Comparison of ENCODE assay signal across 9 mouse cellular contexts in genomic region chr16:22820731-22821130, GRCm38 (mm10). TPM values are rescaled to one million over a fixed set of nuclear protein-coding genes. Genes with fewer than 3 reads are reported as not detected.
A peak's percentile ranks its signal among the peaks of the same experiment; 100 is the strongest.
DNase-seq lines count a peak whose midpoint lies in the region; ATAC-seq lines count a peak whose summit lies in the region.
"Had no signal": no experiment of that assay in that cellular context is flagged by ENCODE, and none has a peak within 500 bp of the region (broad histone marks: within the 10 kb centered on the region; RNA-seq: fewer than 3 reads in every experiment).

No protein-coding gene starts in this region.

- no peak overlapping the region for H3K9ac ChIP-seq in embryonic facial prominence, embryonic 14.5 days (ENCODE audit: low read depth, low read length)
- H3K9ac ChIP-seq in neural tube, embryonic 15.5 days (replicated peaks), result no peak overlapping the region
- H3K9ac ChIP-seq: neural tube, embryonic 13.5 days had no signal

- ATAC-seq in embryonic facial prominence, embryonic 14.5 days (ENCODE audit: low read depth), result peak; percentile 67; the same call in 1 of the 2 replicates
- ATAC-seq in neural tube, embryonic 15.5 days (ENCODE audit: low FRiP score), result 0 out of 2 replicates have a peak, but pooled peaks have one; percentile 47
- no peak for ATAC-seq in erythroid progenitor cell, adult 5-6 weeks (replicated peaks; ENCODE audit: low FRiP score, poor library complexity, severe bottlenecking)

- no peak overlapping the region for H3K4me3 ChIP-seq in embryonic facial prominence, embryonic 14.5 days (ENCODE audit: low read depth, low read length)
- H3K4me3 ChIP-seq in neural tube, embryonic 15.5 days (replicated peaks), result no peak overlapping the region
- H3K4me3 ChIP-seq: neural tube, embryonic 13.5 days had no signal

- DNase-seq in kidney, postnatal 4 days, result peak; percentile 15 to 36
- no peak for DNase-seq in kidney, adult 8-10 months
- peak; percentile 52 for DNase-seq in NIH3T3 (ENCODE audit: low read depth)
- peak; percentile 70 for DNase-seq in embryonic facial prominence, embryonic 14.5 days (ENCODE audit: low spot score)
- DNase-seq in gastrocnemius, postnatal 25 days, result no peak
- DNase-seq: kidney, postnatal 25 days had no signal

- H3K27me3 ChIP-seq in embryonic facial prominence, embryonic 14.5 days (replicated peaks; ENCODE audit: control insufficient read depth, insufficient read depth, low read length), result no peaks in the 10 kb centered on the region
- H3K27me3 ChIP-seq in neural tube, embryonic 15.5 days (replicated peaks), result no peaks in the 10 kb centered on the region
- H3K27me3 ChIP-seq: neural tube, embryonic 13.5 days had no signal

- no peak overlapping the region for H3K27ac ChIP-seq in embryonic facial prominence, embryonic 14.5 days (replicated peaks; ENCODE audit: low read depth, low read length)
- no peak overlapping the region for H3K27ac ChIP-seq in neural tube, embryonic 15.5 days (replicated peaks)
- H3K27ac ChIP-seq: neural tube, embryonic 13.5 days had no signal

- peaks cover 24% of the 10 kb centered on the region for H3K36me3 ChIP-seq in embryonic facial prominence, embryonic 14.5 days (ENCODE audit: control insufficient read depth, insufficient read depth, low read length)
- peaks cover 19% of the 10 kb centered on the region for H3K36me3 ChIP-seq in neural tube, embryonic 15.5 days

- no peak overlapping the region for H3K4me2 ChIP-seq in embryonic facial prominence, embryonic 14.5 days (ENCODE audit: low read depth, low read length)
- no peak overlapping the region for H3K4me2 ChIP-seq in neural tube, embryonic 15.5 days
- H3K4me2 ChIP-seq: neural tube, embryonic 13.5 days had no signal

- no peaks in the 10 kb centered on the region for H3K4me1 ChIP-seq in embryonic facial prominence, embryonic 14.5 days (ENCODE audit: control insufficient read depth, insufficient read depth, low read length)
- no peaks in the 10 kb centered on the region for H3K4me1 ChIP-seq in neural tube, embryonic 15.5 days
- H3K4me1 ChIP-seq: neural tube, embryonic 13.5 days had no signal

- 46% methylated on average over 8 of the region's 8 CpGs for WGBS in embryonic facial prominence, embryonic 14.5 days
- WGBS in neural tube, embryonic 15.5 days, result 59% methylated on average over 8 of the region's 8 CpGs

- no peaks in the 10 kb centered on the region for H3K9me3 ChIP-seq in embryonic facial prominence, embryonic 14.5 days (ENCODE audit: control insufficient read depth, low read length)
- no peaks in the 10 kb centered on the region for H3K9me3 ChIP-seq in neural tube, embryonic 15.5 days (replicated peaks)
- H3K9me3 ChIP-seq: neural tube, embryonic 13.5 days had no signal

RNA-seq across cellular contexts. Expression of gene Crygs, which starts 9.4 kb away (rescaled TPM):
- not detected in 2 replicates for polyA plus RNA-seq in embryonic facial prominence, embryonic 14.5 days (2014; fragmentation: Nextera tagmentation; extraction: Ambion mirVana)
- polyA plus RNA-seq in neural tube, embryonic 15.5 days (2015; fragmentation: Nextera tagmentation; extraction: Ambion mirVana), result not detected in 2 replicates
- total RNA-seq in gastrocnemius, postnatal 25 days (2021), result not detected
- total RNA-seq in erythroid progenitor cell, adult 5-6 weeks (2015; ENCODE audit: low replicate concordance), result not detected in 2 replicates
- total RNA-seq in erythroid progenitor cell, adult 5-6 weeks (2017; ENCODE audit: low replicate concordance), result not detected in 2 replicates
- polyA plus RNA-seq: neural tube, embryonic 13.5 days had no signal

RNA-seq across cellular contexts. Expression of gene Tbccd1, which starts 36.7 kb away (rescaled TPM):
- polyA plus RNA-seq in embryonic facial prominence, embryonic 14.5 days (2014; fragmentation: Nextera tagmentation; extraction: Ambion mirVana), result 26.8 and 28.0 TPM in 2 replicates
- polyA plus RNA-seq in neural tube, embryonic 15.5 days (2015; fragmentation: Nextera tagmentation; extraction: Ambion mirVana), result 19.5 and 23.2 TPM in 2 replicates
- total RNA-seq in gastrocnemius, postnatal 25 days (2021), result 1 to 10 TPM; 5.4 to 6.8 TPM
- total RNA-seq in erythroid progenitor cell, adult 5-6 weeks (2015; ENCODE audit: low replicate concordance), result 86.1 and 90.5 TPM in 2 replicates
- total RNA-seq in erythroid progenitor cell, adult 5-6 weeks (2017; ENCODE audit: low replicate concordance), result 99.1 and 105 TPM in 2 replicates

RNA-seq across cellular contexts. Expression of gene Dnajb11, which starts 36.9 kb away (rescaled TPM):
- 100 and 108 TPM in 2 replicates for polyA plus RNA-seq in embryonic facial prominence, embryonic 14.5 days (2014; fragmentation: Nextera tagmentation; extraction: Ambion mirVana)
- polyA plus RNA-seq in neural tube, embryonic 15.5 days (2015; fragmentation: Nextera tagmentation; extraction: Ambion mirVana), result 106 and 110 TPM in 2 replicates
- total RNA-seq in gastrocnemius, postnatal 25 days (2021), result 10 to 100 TPM; 38.8 to 44.2 TPM
- 91.4 and 105 TPM in 2 replicates for total RNA-seq in erythroid progenitor cell, adult 5-6 weeks (2015; ENCODE audit: low replicate concordance)
- 118 and 144 TPM in 2 replicates for total RNA-seq in erythroid progenitor cell, adult 5-6 weeks (2017; ENCODE audit: low replicate concordance)

Comparison
In these comparisons a context has a peak if more than half of its experiments do, and no peak if none do; other contexts are left out.
1. DNase-seq: peak in kidney, postnatal 4 days (2 of 2), NIH3T3 (single experiment) and embryonic facial prominence, embryonic 14.5 days (single experiment); none in kidney, adult 8-10 months (0 of 2) and gastrocnemius, postnatal 25 days (single experiment).
2. RNA of gene Tbccd1, which starts 36.7 kb away (total RNA-seq): 86.1 to 105 TPM in erythroid progenitor cell, adult 5-6 weeks; 5.4 to 6.8 TPM in gastrocnemius, postnatal 25 days; every median in the first group is over 10 times any median in the second.